Mouse (Mus musculus): ENCODE data around the gene Stxbp5l. TPM values are rescaled to one million over a fixed set of nuclear protein-coding genes. Genes with fewer than 3 reads are reported as not detected.

Gene Stxbp5l
- total and polyA plus RNA-seq, 2 experiments from 2014 or later: 20.0 to 36.0 TPM

- no peaks in the 10 kb centered on the region for H3K9me3 ChIP-seq (ENCODE audit: low read length)
- H3K27ac ChIP-seq: no peak overlapping the region
- H3K4me2 ChIP-seq (ENCODE audit: low read depth, low read length): no peak overlapping the region
- no peaks in the 10 kb centered on the region for H3K27me3 ChIP-seq (ENCODE audit: insufficient read depth, low read length)
- no peak for ATAC-seq
- 89% methylated on average over 5 of the region's 5 CpGs for whole genome bisulfite sequencing
- no peaks in the 10 kb centered on the region for H3K36me3 ChIP-seq (ENCODE audit: insufficient read depth, low read length)
- H3K4me3 ChIP-seq (ENCODE audit: low read length): no peak overlapping the region
- H3K9ac ChIP-seq (replicated peaks; ENCODE audit: low read length): no peak overlapping the region
- no peak for TF ChIP-seq CTCF (IDR thresholded peaks at IDR 0.05; ENCODE audit: low read depth)
- no peak for DNase-seq (ENCODE audit: low spot score)
- no peaks in the 10 kb centered on the region for H3K4me1 ChIP-seq (ENCODE audit: insufficient read depth, low read length)
Observed at GRCm38 (mm10) chr16:37072354-37072753, 312.4 kb downstream of the Stxbp5l start.

Other genes starting within 250 kb of the Stxbp5l start
- gene Gtf2e1, start 154.8 kb upstream of the Stxbp5l start, total RNA-seq (2014; rRNA removed): 18.9 and 21.7 TPM in 2 replicates
- gene Gtf2e1, start 154.8 kb upstream of the Stxbp5l start, polyA plus RNA-seq (2015; fragmentation: Nextera tagmentation; extraction: Ambion mirVana): 21.4 and 21.6 TPM in 2 replicates
- gene Rabl3, start 154.9 kb upstream of the Stxbp5l start, total RNA-seq (2014; rRNA removed): 6.8 and 17.9 TPM in 2 replicates
- 13.1 and 13.8 TPM in 2 replicates for gene Rabl3, start 154.9 kb upstream of the Stxbp5l start, polyA plus RNA-seq (2015; fragmentation: Nextera tagmentation; extraction: Ambion mirVana)
- gene Hgd, start 195.2 kb upstream of the Stxbp5l start, total RNA-seq (2014; rRNA removed): 7.3 TPM in 1 of 2 replicates, not detected in the other
- 0.11 and 0.26 TPM in 2 replicates for gene Hgd, start 195.2 kb upstream of the Stxbp5l start, polyA plus RNA-seq (2015; fragmentation: Nextera tagmentation; extraction: Ambion mirVana)